Mouse (Mus musculus) skeletal muscle tissue, postnatal 0 days (tissue): Measurements from ENCODE around the gene Fat2. TPM values are rescaled to one million over a fixed set of nuclear protein-coding genes. Genes with fewer than 3 reads are reported as not detected.

ENCODE experiments used
- polyA plus RNA-seq: library from polyadenylated mRNA; unstranded; fragments of >200 nt; fragmentation: Nextera tagmentation; extraction: Ambion mirVana; gene quantifications from 2 replicates; pipeline ENCODE4 v1.2.1, GENCODE M21; 2015

The Fat2 gene
- polyA plus RNA-seq, result 0.02 TPM in 1 of 2 replicates, not detected in the other

DNA sequence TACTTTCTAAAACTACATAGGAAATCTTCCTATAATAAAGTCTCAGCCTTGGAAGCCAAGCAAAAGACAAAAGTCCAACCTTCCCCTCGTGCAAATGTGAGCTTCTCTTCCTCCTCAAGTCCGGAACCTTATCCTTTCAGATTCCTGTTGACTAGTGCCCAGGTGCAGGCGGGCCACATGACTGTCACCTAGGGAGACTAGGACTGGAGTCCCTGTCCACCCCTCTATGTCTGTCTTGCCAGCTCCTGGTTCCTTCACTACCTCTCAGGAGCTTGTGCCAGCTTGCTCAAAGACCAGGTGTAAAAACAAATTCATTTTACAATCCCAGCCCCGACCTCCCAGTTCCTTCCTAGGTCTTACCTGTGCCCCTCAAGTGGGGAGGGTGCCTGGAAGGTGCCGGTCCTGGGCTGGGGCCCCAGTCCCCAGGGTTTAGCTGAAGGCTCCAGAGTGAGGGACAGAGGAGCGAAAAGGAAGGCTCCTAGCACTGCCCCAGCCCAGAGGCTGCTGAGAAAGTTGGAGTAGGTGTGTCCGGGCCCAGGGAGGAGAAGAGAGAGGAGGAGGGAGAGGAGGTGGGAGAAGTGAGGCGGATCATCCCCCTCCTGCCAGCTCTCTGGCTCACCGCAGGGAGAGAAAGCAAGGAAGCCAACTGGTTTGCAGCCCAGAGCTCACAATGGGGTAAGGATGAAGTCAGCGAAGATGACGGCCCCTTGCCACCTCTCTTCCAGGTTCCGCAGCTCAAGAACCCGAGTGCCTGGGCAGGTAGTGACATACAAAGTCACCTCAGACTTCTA is at the start of gene Fat2:
Gene Fat2, minus strand, starts transcription at position 464 of the 791 bp plus-strand sequence.

DNA sequence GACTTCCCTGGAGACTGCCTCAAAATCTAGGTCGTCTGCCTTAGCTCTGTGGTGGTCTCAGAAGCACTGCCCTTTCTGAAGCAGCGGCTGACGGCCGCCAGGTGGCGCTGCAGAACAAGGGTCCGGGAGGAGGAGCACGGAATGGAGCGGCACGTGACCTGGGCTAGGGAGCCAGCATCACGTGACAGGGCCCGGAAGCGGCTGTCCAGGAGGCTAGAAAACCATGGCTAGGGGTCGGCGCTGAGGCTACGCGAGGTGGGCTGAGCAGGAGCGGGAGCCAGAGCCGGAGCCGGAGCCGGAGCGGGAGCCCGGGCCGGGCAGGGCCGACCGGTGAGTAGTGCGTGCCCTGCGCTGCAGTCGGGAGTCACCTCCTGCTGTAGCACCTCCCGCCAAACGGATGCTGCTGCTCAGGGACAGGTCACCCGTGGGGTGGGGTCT is 132.2 kb downstream of the Fat2 start, which contains the start of gene Slc36a1:
Gene Slc36a1, plus strand, starts transcription at position 192 of the 438 bp plus-strand sequence.

Other genes with a start within 250 kb of the Fat2 start
- gene Gm2a, start 238.4 kb downstream of the Fat2 start, polyA plus RNA-seq, result 18.7 and 32.2 TPM in 2 replicates
- gene Slc36a3, start 184.9 kb downstream of the Fat2 start, polyA plus RNA-seq, result not detected in 2 replicates
- gene Slc36a2, start 151.5 kb downstream of the Fat2 start, polyA plus RNA-seq, result 4.1 and 26.1 TPM in 2 replicates
- gene Slc36a1, start 132.2 kb downstream of the Fat2 start, polyA plus RNA-seq, result 0.56 and 0.62 TPM in 2 replicates
- gene Sparc, start 86.6 kb upstream of the Fat2 start, polyA plus RNA-seq, result 2,117 and 2,956 TPM in 2 replicates
- gene Atox1, start 124.7 kb upstream of the Fat2 start, polyA plus RNA-seq, result 164 and 201 TPM in 2 replicates
- gene G3bp1, start 133.1 kb upstream of the Fat2 start, polyA plus RNA-seq, result 73.6 and 80.0 TPM in 2 replicates